Mouse (Mus musculus) lung, adult 2 months (tissue): Measurements from ENCODE around the gene Btnl1. TPM values are rescaled to one million over a fixed set of nuclear protein-coding genes. Genes with fewer than 3 reads are reported as not detected.

Experiments used
- DNase-seq: peaks from one replicate; pipeline ENCODE4 v3.0.0; 2022
- H3K4me1 ChIP-seq: fragments of 200-500 bp; 2 replicates; pipeline ENCODE4 v1.6.1; 2011; ENCODE audit warnings: low read length; ENCODE audit not compliant: control insufficient read depth, insufficient read depth
- H3K4me3 ChIP-seq: fragments of 200-500 bp; replicated peaks from 2 replicates; pipeline ENCODE3; 2011; ENCODE audit warnings: low read depth, mild to moderate bottlenecking, control low read depth, low read length; ENCODE audit errors: extremely low read depth
- CTCF ChIP-seq: fragments of 200-500 bp; IDR thresholded peaks from 2 replicates; pipeline ENCODE4 v1.5.1; 2011; ENCODE audit warnings: mild to moderate bottlenecking, low read length, control low read depth; ENCODE audit not compliant: insufficient read depth
- POLR2A ChIP-seq: fragments of 200-500 bp; IDR thresholded peaks from 2 replicates; pipeline ENCODE4 v1.6.1; 2011; ENCODE audit warnings: low read depth, mild to moderate bottlenecking, control low read depth, low read length, borderline replicate concordance; ENCODE audit errors: extremely low read depth
- WGBS: fragments of 180-500 bp; shearing (Covaris S2); methylation state at CpG from one replicate; pipeline ENCODE4 v1.1.7; 2018; 5-methylcytosine and 5-hydroxymethylcytosine counted together
- polyA plus RNA-seq: library from polyadenylated mRNA; depleted of rRNA; stranded (reverse); fragments of >200 nt; gene quantifications from 2 replicates; pipeline ENCODE4 v1.2.3, GENCODE M21; 2012; rRNA removed

Btnl1 gene
- polyA plus RNA-seq, 1 experiment: 0.06 TPM

GRCm38 (mm10) chr17:34399394-34399715 lies 22.4 kb downstream of the Btnl1 start:
- Histone ChIP-seq H3K4me3 (no peak overlapping the region), H3K4me1 (peaks cover 3% of the 10 kb centered on the region; the same call in 1 of the 2 replicates)
- DNase-seq: no peak
- WGBS: 51% methylated on average over 4 of the region's 4 CpGs
- no peak for TF ChIP-seq POLR2A

GRCm38 (mm10) chr17:34411117-34411516 lies 34.2 kb downstream of the Btnl1 start:
- DNase-seq: peak; percentile 51
- Histone ChIP-seq H3K4me3 (no peak overlapping the region), H3K4me1 (no peaks in the 10 kb centered on the region)
- WGBS: 19% methylated on average over 6 of the region's 6 CpGs
- peak; percentile 91 for TF ChIP-seq CTCF
- no peak for TF ChIP-seq POLR2A

GRCm38 (mm10) chr17:34420014-34420413 lies 43.1 kb downstream of the Btnl1 start:
- H3K4me3 ChIP-seq: no peak overlapping the region
- WGBS: 58% methylated on average over 7 of the region's 7 CpGs
- no peaks in the 10 kb centered on the region for H3K4me1 ChIP-seq
- DNase-seq: no peak
- TF ChIP-seq CTCF: 0 out of 2 replicates have a peak, but pooled peaks have one; percentile 4
- TF ChIP-seq POLR2A: no peak

- Histone ChIP-seq H3K4me1 (no peaks in the 10 kb centered on the region), H3K4me3 (no peak overlapping the region)
- TF ChIP-seq POLR2A (no peak), CTCF (no peak)
- no peak for DNase-seq
Observed at GRCm38 (mm10) chr17:34427597-34427996, 50.7 kb downstream of the Btnl1 start.

Other genes starting within 250 kb of the Btnl1 start
- gene H2-DMb2, start 233.8 kb upstream of the Btnl1 start, polyA plus RNA-seq: 33.3 and 38.9 TPM in 2 replicates
- 146 and 187 TPM in 2 replicates for gene H2-DMb1, start 224.1 kb upstream of the Btnl1 start, polyA plus RNA-seq
- 45.1 and 46.3 TPM in 2 replicates for gene Tap1, start 189.6 kb upstream of the Btnl1 start, polyA plus RNA-seq
- gene Psmb9, start 189.4 kb upstream of the Btnl1 start, polyA plus RNA-seq: 83.8 and 99.1 TPM in 2 replicates
- gene Psmb8, start 179.4 kb upstream of the Btnl1 start, polyA plus RNA-seq: 112 and 130 TPM in 2 replicates
- 68.8 and 70.9 TPM in 2 replicates for gene Tap2, start 173.6 kb upstream of the Btnl1 start, polyA plus RNA-seq
- 18.8 and 34.6 TPM in 2 replicates for gene H2-Ob, start 138.2 kb upstream of the Btnl1 start, polyA plus RNA-seq
- 1,370 and 1,736 TPM in 2 replicates for gene H2-Ab1, start 119.4 kb upstream of the Btnl1 start, polyA plus RNA-seq
- 544 and 571 TPM in 2 replicates for gene H2-Aa, start 89.3 kb upstream of the Btnl1 start, polyA plus RNA-seq
- gene H2-Eb1, start 71.3 kb upstream of the Btnl1 start, polyA plus RNA-seq: 256 and 285 TPM in 2 replicates
- 0.63 and 1.2 TPM in 2 replicates for gene H2-Eb2, start 51.5 kb upstream of the Btnl1 start, polyA plus RNA-seq
- 0.37 and 0.78 TPM in 2 replicates for gene Btnl2, start 22.3 kb upstream of the Btnl1 start, polyA plus RNA-seq
- gene BC051142, start 21.7 kb downstream of the Btnl1 start, polyA plus RNA-seq: 0.49 and 0.75 TPM in 2 replicates
- gene Btnl4, start 100.2 kb downstream of the Btnl1 start, polyA plus RNA-seq: 0.08 TPM in 1 of 2 replicates, not detected in the other
- 0.15 TPM in 1 of 2 replicates, not detected in the other for gene Btnl6, start 140.2 kb downstream of the Btnl1 start, polyA plus RNA-seq
- gene Notch4, start 187.1 kb downstream of the Btnl1 start, polyA plus RNA-seq: 105 and 168 TPM in 2 replicates
- 32.2 and 35.6 TPM in 2 replicates for gene Gpsm3, start 212.7 kb downstream of the Btnl1 start, polyA plus RNA-seq
- gene Pbx2, start 214.1 kb downstream of the Btnl1 start, polyA plus RNA-seq: 87.8 and 88.3 TPM in 2 replicates
- gene Ager, start 220.7 kb downstream of the Btnl1 start, polyA plus RNA-seq: 1,792 and 1,921 TPM in 2 replicates
- 52.0 and 83.7 TPM in 2 replicates for gene Rnf5, start 226.6 kb downstream of the Btnl1 start, polyA plus RNA-seq
- gene Agpat1, start 227.1 kb downstream of the Btnl1 start, polyA plus RNA-seq: 172 TPM in 2 replicates
- 5.7 and 8.2 TPM in 2 replicates for gene Egfl8, start 238.8 kb downstream of the Btnl1 start, polyA plus RNA-seq